Mouse (Mus musculus) midbrain, postnatal 0 days (tissue): Measurements from ENCODE around the gene Rabl6. TPM values are rescaled to one million over a fixed set of nuclear protein-coding genes. Genes with fewer than 3 reads are reported as not detected.

Experiments
- ATAC-seq: fragments of 200-750 bp; cut with Nextera tagmentation; 2 replicates; pipeline ENCODE4 v1.8.0; 2017; ENCODE audit warnings: moderate number of reproducible peaks, mild to moderate bottlenecking, moderate TSS enrichment, moderate library complexity; ENCODE audit not compliant: low FRiP score
- DNase-seq: peaks from one replicate; pipeline ENCODE4 v3.0.0-alpha.2; 2015; ENCODE audit warnings: low spot score
- H3K27ac ChIP-seq: fragments of 300-500 bp; sonication (generic); 2 replicates; pipeline ENCODE4 v1.5.1; 2014; ENCODE audit warnings: low read depth, mild to moderate bottlenecking, low read length, mixed read lengths
- H3K27me3 ChIP-seq: fragments of 300-500 bp; sonication (generic); 2 replicates; pipeline ENCODE4 v1.6.1; 2014; ENCODE audit warnings: low read length, control low read depth, mixed read lengths; ENCODE audit not compliant: insufficient read depth
- H3K36me3 ChIP-seq: fragments of 300-500 bp; sonication (generic); 2 replicates; pipeline ENCODE4 v1.6.1; 2014; ENCODE audit warnings: low read length, control low read depth, mixed read lengths; ENCODE audit not compliant: insufficient read depth
- H3K4me1 ChIP-seq: fragments of 300-500 bp; sonication (generic); 2 replicates; pipeline ENCODE4 v1.6.1; 2014; ENCODE audit warnings: mild to moderate bottlenecking, control low read depth, antibody characterized with exemption, low read length, mixed read lengths; ENCODE audit not compliant: insufficient read depth
- H3K4me2 ChIP-seq: fragments of 300-500 bp; sonication (generic); 2 replicates; pipeline ENCODE4 v1.6.1; 2014; ENCODE audit warnings: low read depth, mild to moderate bottlenecking, low read length, mixed read lengths; ENCODE audit not compliant: poor library complexity, severe bottlenecking
- H3K4me3 ChIP-seq: fragments of 300-500 bp; sonication (generic); 2 replicates; pipeline ENCODE4 v1.5.1; 2014; ENCODE audit warnings: low read depth, mild to moderate bottlenecking, low read length, moderate library complexity
- H3K9ac ChIP-seq: fragments of 300-500 bp; sonication (generic); replicated peaks from 2 replicates; pipeline ENCODE4 v1.6.1; 2014; ENCODE audit warnings: mild to moderate bottlenecking, low read length, moderate library complexity, mixed read lengths; ENCODE audit not compliant: poor library complexity, severe bottlenecking
- H3K9me3 ChIP-seq: fragments of 300-500 bp; sonication (generic); 2 replicates; pipeline ENCODE4 v1.6.1; 2016; ENCODE audit warnings: low read length, control low read depth
- CTCF ChIP-seq: IDR thresholded peaks from 2 replicates; pipeline ENCODE4 v1.5.1; 2016; ENCODE audit warnings: antibody characterized with exemption, mild to moderate bottlenecking
- WGBS: fragments of 180-500 bp; shearing (Covaris S2); extraction: QIAGEN DNeasy Blood & Tissue Kit; methylation state at CpG from one replicate; pipeline ENCODE4 v1.1.7; 2014; 5-methylcytosine and 5-hydroxymethylcytosine counted together
- polyA plus RNA-seq: library from polyadenylated mRNA; unstranded; fragments of >200 nt; fragmentation: Nextera tagmentation; extraction: Ambion mirVana; gene quantifications from 2 replicates; pipeline ENCODE4 v1.2.1, GENCODE M21; 2015
- total RNA-seq: library from RNA; depleted of rRNA; stranded (reverse); fragments of >200 nt; gene quantifications from 2 replicates; pipeline ENCODE4 v1.2.3, GENCODE M21; 2014

Gene Rabl6
- total and polyA plus RNA-seq, 2 experiments from 2014 or later = 61.2 to 98.0 TPM

- no peak overlapping the region for H3K9ac ChIP-seq
- ATAC-seq (no peak), DNase-seq (peak; percentile 63)
- WGBS = 16% methylated on average over 6 of the region's 6 CpGs
- H3K4me2 ChIP-seq = no peak overlapping the region
- no peak overlapping the region for H3K4me3 ChIP-seq
- no peak overlapping the region for H3K27ac ChIP-seq
- TF ChIP-seq CTCF = peak; percentile 72
- H3K36me3 ChIP-seq = no peaks in the 10 kb centered on the region
- H3K27me3 ChIP-seq = no peaks in the 10 kb centered on the region
- no peaks in the 10 kb centered on the region for H3K4me1 ChIP-seq
- no peaks in the 10 kb centered on the region for H3K9me3 ChIP-seq
Observed at GRCm38 (mm10) chr2:25639890-25640289, 31.6 kb upstream of the Rabl6 start.

GRCm38 (mm10) chr2:25634046-25634445, 25.7 kb upstream of the Rabl6 start:
- TF ChIP-seq CTCF = peak; percentile 20; the same call in 1 of the 2 replicates
- DNase-seq = no peak
- Histone ChIP-seq H3K9me3 (no peaks in the 10 kb centered on the region), H3K9ac (no peak overlapping the region), H3K27me3 (no peaks in the 10 kb centered on the region), H3K4me2 (no peak overlapping the region), H3K27ac (no peak overlapping the region), H3K4me1 (no peaks in the 10 kb centered on the region), H3K4me3 (no peak overlapping the region), H3K36me3 (no peaks in the 10 kb centered on the region)
- 50% methylated on average over 1 of the region's 1 CpGs for WGBS
- ATAC-seq = no peak

DNA sequence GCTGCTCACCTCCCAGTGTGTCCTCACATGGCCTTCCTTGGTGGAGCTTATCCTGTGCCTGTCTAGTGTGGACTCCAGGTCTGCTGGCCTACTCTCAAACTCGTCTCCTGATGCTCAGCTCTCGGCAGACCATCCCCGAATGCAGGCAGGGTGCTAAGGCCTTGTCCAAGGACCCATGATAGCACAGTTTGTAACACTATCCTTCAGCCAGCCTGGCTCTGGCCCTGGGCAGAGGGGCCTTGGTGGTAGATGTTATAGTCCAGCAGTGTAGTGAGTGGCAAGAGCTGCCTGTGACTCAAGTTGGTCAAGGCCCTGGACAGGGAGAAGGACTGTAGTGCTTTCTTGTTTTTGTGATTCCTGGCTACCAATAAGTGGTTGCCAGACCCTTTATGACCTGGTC, 25.3 kb upstream of the Rabl6 start:
- WGBS = 84% methylated on average over 3 of the region's 3 CpGs
- ATAC-seq (no peak), DNase-seq (no peak)
- TF ChIP-seq CTCF = no peak
- Histone ChIP-seq H3K36me3 (no peaks in the 10 kb centered on the region), H3K4me2 (no peak overlapping the region), H3K9ac (no peak overlapping the region), H3K9me3 (no peaks in the 10 kb centered on the region), H3K4me3 (no peak overlapping the region), H3K4me1 (no peaks in the 10 kb centered on the region), H3K27me3 (no peaks in the 10 kb centered on the region), H3K27ac (no peak overlapping the region)

DNA sequence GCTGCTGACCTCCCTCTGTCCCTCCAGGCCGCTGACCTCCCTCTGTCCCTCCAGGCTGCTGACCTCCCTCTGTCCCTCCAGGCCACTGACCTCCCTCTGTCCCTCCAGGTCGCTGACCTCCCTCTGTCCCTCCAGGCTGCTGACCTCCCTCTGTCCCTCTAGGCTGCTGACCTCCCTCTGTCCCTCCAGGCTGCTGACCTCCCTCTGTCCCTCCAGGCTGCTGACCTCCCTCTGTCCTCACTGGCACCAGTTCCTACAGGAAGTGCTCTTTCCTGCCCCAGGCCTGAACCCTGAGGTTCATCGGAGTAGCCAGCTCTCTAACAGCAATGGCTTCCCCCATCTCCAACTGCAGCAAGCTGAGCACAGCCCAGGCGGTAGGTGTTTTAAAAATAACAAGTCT, 20.4 kb upstream of the Rabl6 start:
- no peak overlapping the region for H3K4me3 ChIP-seq
- WGBS = 63% methylated on average over 4 of the region's 4 CpGs
- H3K9me3 ChIP-seq = no peaks in the 10 kb centered on the region
- no peaks in the 10 kb centered on the region for H3K36me3 ChIP-seq
- no peak for TF ChIP-seq CTCF
- ATAC-seq = no peak
- no peaks in the 10 kb centered on the region for H3K4me1 ChIP-seq
- no peak overlapping the region for H3K27ac ChIP-seq
- DNase-seq = no peak
- H3K27me3 ChIP-seq = no peaks in the 10 kb centered on the region
- H3K4me2 ChIP-seq = no peak overlapping the region
- H3K9ac ChIP-seq = no peak overlapping the region

- Histone ChIP-seq H3K36me3 (no peaks in the 10 kb centered on the region), H3K4me3 (no peak within 1 kb of the TSS), H3K4me2 (no peak within 1 kb of the TSS), H3K27me3 (no peaks in the 10 kb centered on the region), H3K9ac (no peak within 1 kb of the TSS), H3K4me1 (no peaks in the 10 kb centered on the region), H3K27ac (no peak within 1 kb of the TSS), H3K9me3 (no peaks in the 10 kb centered on the region)
- 82% methylated on average over 6 of the region's 6 CpGs for WGBS
- TF ChIP-seq CTCF = no peak
- DNase-seq (no peak), ATAC-seq (no peak)
Observed at GRCm38 (mm10) chr2:25627811-25628210, 19.5 kb upstream of the Rabl6 start, which contains the start of gene Fcna. Gene Fcna, minus strand, starts transcription at chr2:25628030.

GRCm38 (mm10) chr2:25625986-25626385, 17.7 kb upstream of the Rabl6 start:
- H3K4me1 ChIP-seq = peaks cover 3% of the 10 kb centered on the region; the same call in 1 of the 2 replicates
- H3K4me3 ChIP-seq = no peak overlapping the region
- H3K36me3 ChIP-seq = no peaks in the 10 kb centered on the region
- H3K27me3 ChIP-seq = no peaks in the 10 kb centered on the region
- ATAC-seq (no peak), DNase-seq (no peak)
- 78% methylated on average over 5 of the region's 5 CpGs for WGBS
- no peak overlapping the region for H3K9ac ChIP-seq
- H3K9me3 ChIP-seq = no peaks in the 10 kb centered on the region
- no peak for TF ChIP-seq CTCF
- no peak overlapping the region for H3K27ac ChIP-seq
- H3K4me2 ChIP-seq = no peak overlapping the region
